Mouse (Mus musculus) layer of hippocampus, adult 11-12 months (tissue): ENCODE measurements around the gene St3gal5.
"Not testable (repeated sequence)": the region's sequence is repeated elsewhere in the genome, so short reads cannot be mapped to it uniquely, and the experiment has no call there.

Source experiments
- DNase-seq: peaks from one replicate; pipeline ENCODE4 v3.0.0; 2022; ENCODE audit warnings: low spot score

The St3gal5 gene

GRCm38 (mm10) chr6:72134850-72135515 is 37.6 kb downstream of the St3gal5 start:
- no peak for DNase-seq

GRCm38 (mm10) chr6:72136016-72136415 is 38.6 kb downstream of the St3gal5 start:
- no peak for DNase-seq

- no peak for DNase-seq
Observed at GRCm38 (mm10) chr6:72136543-72136942, 39.2 kb downstream of the St3gal5 start.

- DNase-seq, result no peak
Observed at GRCm38 (mm10) chr6:72139508-72140193, 42.3 kb downstream of the St3gal5 start.

GRCm38 (mm10) chr6:72140371-72140770 is 43.0 kb downstream of the St3gal5 start:
- no peak for DNase-seq

GRCm38 (mm10) chr6:72141191-72141590 is 43.8 kb downstream of the St3gal5 start:
- no peak for DNase-seq

- DNase-seq, result no peak
Observed at GRCm38 (mm10) chr6:72142561-72142960, 45.2 kb downstream of the St3gal5 start.

- no peak for DNase-seq
Observed at GRCm38 (mm10) chr6:72144353-72144752, 47.0 kb downstream of the St3gal5 start.

- DNase-seq, result peak; percentile 42
Observed at GRCm38 (mm10) chr6:72146803-72147202, 49.4 kb downstream of the St3gal5 start.

GRCm38 (mm10) chr6:72148721-72149120 is 51.3 kb downstream of the St3gal5 start:
- no peak for DNase-seq

GRCm38 (mm10) chr6:72149797-72150196 is 52.4 kb downstream of the St3gal5 start:
- no peak for DNase-seq

- DNase-seq, result no peak
Observed at GRCm38 (mm10) chr6:72152707-72153106, 55.3 kb downstream of the St3gal5 start.

GRCm38 (mm10) chr6:72153455-72153854 is 56.1 kb downstream of the St3gal5 start:
- DNase-seq, result no peak

GRCm38 (mm10) chr6:72154008-72154407 is 56.6 kb downstream of the St3gal5 start:
- not testable (repeated sequence) for DNase-seq

- no peak for DNase-seq
Observed at GRCm38 (mm10) chr6:72154938-72155531, 57.6 kb downstream of the St3gal5 start.

- DNase-seq, result no peak
Observed at GRCm38 (mm10) chr6:72155649-72156048, 58.3 kb downstream of the St3gal5 start.

- no peak for DNase-seq
Observed at GRCm38 (mm10) chr6:72158966-72159764, 61.8 kb downstream of the St3gal5 start.

GRCm38 (mm10) chr6:72159861-72160395 is 62.5 kb downstream of the St3gal5 start:
- DNase-seq, result no peak

GRCm38 (mm10) chr6:72160991-72161390 is 63.6 kb downstream of the St3gal5 start:
- no peak for DNase-seq

- no peak for DNase-seq
Observed at GRCm38 (mm10) chr6:72161751-72162150, 64.4 kb downstream of the St3gal5 start.

- peak; percentile 29 for DNase-seq
Observed at GRCm38 (mm10) chr6:72162155-72162890, 64.9 kb downstream of the St3gal5 start.
